8 mouse cellular contexts compared by ENCODE assay signal in genomic region chr13:109902855-109903763, GRCm38 (mm10).
A peak's percentile ranks its signal among the peaks of the same experiment; 100 is the strongest.
DNase-seq lines count a peak whose midpoint lies in the region; ATAC-seq and TF ChIP-seq lines count a peak whose summit lies in the region.

No protein-coding gene starts in this region.

- H3K27me3 ChIP-seq in embryonic facial prominence, embryonic 14.5 days (replicated peaks; ENCODE audit: control insufficient read depth, insufficient read depth, low read length) = no peaks in the 10 kb centered on the region
- H3K27me3 ChIP-seq in heart, embryonic 11.5 days (ENCODE audit: control insufficient read depth, insufficient read depth, low read length) = no peaks in the 10 kb centered on the region
- H3K27me3 ChIP-seq in kidney, postnatal 0 days (ENCODE audit: insufficient read depth, low read length) = no peaks in the 10 kb centered on the region
- H3K27me3 ChIP-seq in liver, embryonic 12.5 days (replicated peaks) = peaks cover 27% of the 10 kb centered on the region
- no peaks in the 10 kb centered on the region for H3K27me3 ChIP-seq in myocyte (ENCODE audit: control insufficient read depth, insufficient read depth, insufficient read length)
- H3K27me3 ChIP-seq in splenic B cell, adult 2 months (ENCODE audit: control insufficient read depth, insufficient read depth, low read length, poor library complexity, severe bottlenecking) = no peaks in the 10 kb centered on the region

- H3K4me3 ChIP-seq in embryonic facial prominence, embryonic 14.5 days (ENCODE audit: low read depth, low read length) = peak overlapping the region; percentile 81
- H3K4me3 ChIP-seq in heart, embryonic 11.5 days (ENCODE audit: low read depth, low read length) = peak overlapping the region; percentile 76
- H3K4me3 ChIP-seq in kidney, postnatal 0 days (replicated peaks; ENCODE audit: low read depth, low read length) = peak overlapping the region; percentile 81
- peak overlapping the region; percentile 63 for H3K4me3 ChIP-seq in liver, embryonic 12.5 days
- H3K4me3 ChIP-seq in myocyte = peak overlapping the region; percentile 24

- H3K79me2 ChIP-seq in myocyte (ENCODE audit: control insufficient read depth, insufficient read depth) = peaks cover 6% of the 10 kb centered on the region

- DNase-seq in B cell, adult 2 months = peak; percentile 83
- peak; percentile 79 to 81 for DNase-seq in adrenal gland, postnatal 36 days
- peak; percentile 80 for DNase-seq in embryonic facial prominence, embryonic 14.5 days (ENCODE audit: low spot score)
- peak; percentile 78 for DNase-seq in kidney, postnatal 0 days (ENCODE audit: low spot score)
- peak; percentile 83 for DNase-seq in splenic B cell, adult 2 months (ENCODE audit: low read depth, low spot score)

- H3K4me2 ChIP-seq in embryonic facial prominence, embryonic 14.5 days (ENCODE audit: low read depth, low read length) = peak overlapping the region; percentile 88
- peak overlapping the region; percentile 96 for H3K4me2 ChIP-seq in heart, embryonic 11.5 days
- peak overlapping the region; percentile 77 for H3K4me2 ChIP-seq in kidney, postnatal 0 days (ENCODE audit: low read length)
- H3K4me2 ChIP-seq in liver, embryonic 12.5 days = peak overlapping the region; percentile 82
- peak overlapping the region; percentile 66 for H3K4me2 ChIP-seq in myocyte (ENCODE audit: low read depth)

- no peak for TF ChIP-seq POLR2A in myocyte (IDR thresholded peaks at IDR 0.05; ENCODE audit: insufficient read length, low read depth)

- peaks cover 24% of the 10 kb centered on the region for H3K4me1 ChIP-seq in embryonic facial prominence, embryonic 14.5 days (ENCODE audit: control insufficient read depth, insufficient read depth, low read length)
- H3K4me1 ChIP-seq in heart, embryonic 11.5 days (ENCODE audit: control insufficient read depth, insufficient read depth, low read length) = peaks cover 10% of the 10 kb centered on the region
- H3K4me1 ChIP-seq in kidney, postnatal 0 days (replicated peaks; ENCODE audit: insufficient read depth, low read length) = peaks cover 13% of the 10 kb centered on the region; the same call in 1 of the 2 replicates
- peaks cover 44% of the 10 kb centered on the region for H3K4me1 ChIP-seq in liver, embryonic 12.5 days

- H3ac ChIP-seq in myocyte (ENCODE audit: control insufficient read depth, insufficient read length) = peak overlapping the region; percentile 20

- no peaks in the 10 kb centered on the region for H3K36me3 ChIP-seq in embryonic facial prominence, embryonic 14.5 days (ENCODE audit: control insufficient read depth, insufficient read depth, low read length)
- H3K36me3 ChIP-seq in heart, embryonic 11.5 days (ENCODE audit: control insufficient read depth, insufficient read depth, low read length) = no peaks in the 10 kb centered on the region
- no peaks in the 10 kb centered on the region for H3K36me3 ChIP-seq in kidney, postnatal 0 days (ENCODE audit: insufficient read depth, low read length)
- H3K36me3 ChIP-seq in liver, embryonic 12.5 days = no peaks in the 10 kb centered on the region
- no peaks in the 10 kb centered on the region for H3K36me3 ChIP-seq in myocyte (ENCODE audit: control insufficient read depth, insufficient read depth)
- H3K36me3 ChIP-seq in splenic B cell, adult 2 months (ENCODE audit: control insufficient read depth, insufficient read depth, low read length, poor library complexity, severe bottlenecking) = no peaks in the 10 kb centered on the region

- peak; percentile 84 for ATAC-seq in embryonic facial prominence, embryonic 14.5 days (ENCODE audit: low read depth)
- peak; percentile 65 for ATAC-seq in heart, embryonic 11.5 days (replicated peaks; ENCODE audit: insufficient number of reproducible peaks, low FRiP score, low TSS enrichment)
- ATAC-seq in kidney, postnatal 0 days (replicated peaks; ENCODE audit: low FRiP score, low read depth) = peak; percentile 85
- peak; percentile 48 for ATAC-seq in liver, embryonic 12.5 days

- H3K9ac ChIP-seq in embryonic facial prominence, embryonic 14.5 days (ENCODE audit: low read depth, low read length) = peak overlapping the region; percentile 85
- H3K9ac ChIP-seq in heart, embryonic 11.5 days (ENCODE audit: low read depth, low read length) = peak overlapping the region; percentile 77
- H3K9ac ChIP-seq in kidney, postnatal 0 days (ENCODE audit: low read depth, low read length) = peak overlapping the region; percentile 76
- H3K9ac ChIP-seq in liver, embryonic 12.5 days = peak overlapping the region; percentile 62

- WGBS in embryonic facial prominence, embryonic 14.5 days = 2% methylated on average over 41 of the region's 91 CpGs
- under 1% methylated on average over 89 of the region's 91 CpGs for WGBS in heart, embryonic 11.5 days (ENCODE audit: insufficient replicate concordance)
- WGBS in kidney, postnatal 0 days = under 1% methylated on average over 84 of the region's 91 CpGs
- WGBS in liver, embryonic 12.5 days (ENCODE audit: insufficient replicate concordance) = 2% methylated on average over 91 of the region's 91 CpGs

- peak overlapping the region; percentile 85 for H3K27ac ChIP-seq in embryonic facial prominence, embryonic 14.5 days (replicated peaks; ENCODE audit: low read depth, low read length)
- H3K27ac ChIP-seq in heart, embryonic 11.5 days (ENCODE audit: low read depth, low read length) = peak overlapping the region; percentile 54
- H3K27ac ChIP-seq in kidney, postnatal 0 days = peak overlapping the region; percentile 62; the same call in 1 of the 2 replicates
- no peak overlapping the region; the same call in 1 of the 2 replicates for H3K27ac ChIP-seq in liver, embryonic 12.5 days

- no peaks in the 10 kb centered on the region for H3K9me3 ChIP-seq in embryonic facial prominence, embryonic 14.5 days (ENCODE audit: control insufficient read depth, low read length)
- no peaks in the 10 kb centered on the region for H3K9me3 ChIP-seq in heart, embryonic 11.5 days (replicated peaks; ENCODE audit: control insufficient read depth, low read length)
- H3K9me3 ChIP-seq in kidney, postnatal 0 days (replicated peaks; ENCODE audit: low read length) = no peaks in the 10 kb centered on the region
- no peaks in the 10 kb centered on the region for H3K9me3 ChIP-seq in liver, embryonic 12.5 days (replicated peaks)

- peak; percentile 61 for TF ChIP-seq CTCF in kidney, postnatal 0 days (IDR thresholded peaks at IDR 0.05; ENCODE audit: low read depth)

TF ChIP-seq in myocyte, 11 proteins besides CTCF, POLR2A, EP300 and RAD21:
- TF ChIP-seq MAX (IDR thresholded peaks at IDR 0.05; ENCODE audit: low read depth) (no peak), MYOG (IDR thresholded peaks at IDR 0.05; ENCODE audit: control insufficient read depth in 1 of 3, insufficient read depth in 1 of 3, insufficient read length in 2 of 3, low read depth in 2 of 3) (no peak), E2F4 (IDR thresholded peaks at IDR 0.05; ENCODE audit: insufficient read depth) (no peak), TCF3 (IDR thresholded peaks at IDR 0.05; ENCODE audit: insufficient read length, low read depth) (no peak), SRF (IDR thresholded peaks at IDR 0.05; ENCODE audit: control insufficient read depth, insufficient read length, low read depth) (no peak), USF1 (IDR thresholded peaks at IDR 0.05; ENCODE audit: low read depth) (no peak), REST (IDR thresholded peaks at IDR 0.05; ENCODE audit: insufficient read depth, insufficient read length) (no peak), MYOD1 (IDR thresholded peaks at IDR 0.05; ENCODE audit: control insufficient read depth in 1 of 3, insufficient read length in 2 of 3, low read depth in 2 of 3) (no peak), CEBPB (IDR thresholded peaks at IDR 0.05; ENCODE audit: insufficient read depth, poor library complexity, severe bottlenecking) (no peak), TCF12 (IDR thresholded peaks at IDR 0.05; ENCODE audit: insufficient read depth, poor library complexity, severe bottlenecking) (no peak), POLR2AphosphoS2 (IDR thresholded peaks at IDR 0.05; ENCODE audit: insufficient read length, low read depth) (no peak)

Comparison
In these comparisons a context has a peak if more than half of its experiments do, and no peak if none do; other contexts are left out.
1. H3K4me3 ChIP-seq: peak in every context shown above with its lines; median percentile 81 in embryonic facial prominence, embryonic 14.5 days; 81 in kidney, postnatal 0 days; 76 in heart, embryonic 11.5 days; 63 in liver, embryonic 12.5 days; 24 in myocyte.